Mouse (Mus musculus): ENCODE data around the gene Primpol. TPM values are rescaled to one million over a fixed set of nuclear protein-coding genes. Genes with fewer than 3 reads are reported as not detected.

Primpol gene
- polyA plus RNA-seq (2014; fragmentation: Illumina TruSeq; extraction: RNeasy Lipid Tissue Mini Kit (QIAGEN cat#74804); ENCODE audit: low read depth, low replicate concordance) = 20.0 TPM

GRCm38 (mm10) chr8:46616879-46617689 is at the start of gene Primpol, which contains the start of gene Casp3:
Gene Primpol (minus strand): TSS chr8:46617212.
Gene Casp3 (plus strand): TSS chr8:46617291.

GRCm38 (mm10) chr8:46551615-46552440 is 65.2 kb downstream of the Primpol start, which contains the start of gene Cenpu:
Gene Cenpu (plus strand): TSS chr8:46552028.

Other genes with a start within 250 kb of the Primpol start
- gene Acsl1, start 146.2 kb downstream of the Primpol start, polyA plus RNA-seq (2014; fragmentation: Illumina TruSeq; extraction: RNeasy Lipid Tissue Mini Kit (QIAGEN cat#74804); ENCODE audit: low read depth, low replicate concordance) = 246 TPM
- 7.0 TPM for gene Cenpu, start 65.2 kb downstream of the Primpol start, polyA plus RNA-seq (2014; fragmentation: Illumina TruSeq; extraction: RNeasy Lipid Tissue Mini Kit (QIAGEN cat#74804); ENCODE audit: low read depth, low replicate concordance)
- 47.1 TPM for gene Casp3, start 79 bp upstream of the Primpol start, polyA plus RNA-seq (2014; fragmentation: Illumina TruSeq; extraction: RNeasy Lipid Tissue Mini Kit (QIAGEN cat#74804); ENCODE audit: low read depth, low replicate concordance)
- 155 TPM for gene Irf2, start 122.5 kb upstream of the Primpol start, polyA plus RNA-seq (2014; fragmentation: Illumina TruSeq; extraction: RNeasy Lipid Tissue Mini Kit (QIAGEN cat#74804); ENCODE audit: low read depth, low replicate concordance)

Measured in adrenal gland, adult 10 weeks (tissue).